Mouse (Mus musculus) kidney, postnatal 14 days (tissue): ENCODE data around the gene Tex45.

ENCODE experiments used
- DNase-seq: peaks from one replicate; pipeline ENCODE4 v3.0.0; 2022; ENCODE audit warnings: mixed read lengths

Gene Tex45

DNA sequence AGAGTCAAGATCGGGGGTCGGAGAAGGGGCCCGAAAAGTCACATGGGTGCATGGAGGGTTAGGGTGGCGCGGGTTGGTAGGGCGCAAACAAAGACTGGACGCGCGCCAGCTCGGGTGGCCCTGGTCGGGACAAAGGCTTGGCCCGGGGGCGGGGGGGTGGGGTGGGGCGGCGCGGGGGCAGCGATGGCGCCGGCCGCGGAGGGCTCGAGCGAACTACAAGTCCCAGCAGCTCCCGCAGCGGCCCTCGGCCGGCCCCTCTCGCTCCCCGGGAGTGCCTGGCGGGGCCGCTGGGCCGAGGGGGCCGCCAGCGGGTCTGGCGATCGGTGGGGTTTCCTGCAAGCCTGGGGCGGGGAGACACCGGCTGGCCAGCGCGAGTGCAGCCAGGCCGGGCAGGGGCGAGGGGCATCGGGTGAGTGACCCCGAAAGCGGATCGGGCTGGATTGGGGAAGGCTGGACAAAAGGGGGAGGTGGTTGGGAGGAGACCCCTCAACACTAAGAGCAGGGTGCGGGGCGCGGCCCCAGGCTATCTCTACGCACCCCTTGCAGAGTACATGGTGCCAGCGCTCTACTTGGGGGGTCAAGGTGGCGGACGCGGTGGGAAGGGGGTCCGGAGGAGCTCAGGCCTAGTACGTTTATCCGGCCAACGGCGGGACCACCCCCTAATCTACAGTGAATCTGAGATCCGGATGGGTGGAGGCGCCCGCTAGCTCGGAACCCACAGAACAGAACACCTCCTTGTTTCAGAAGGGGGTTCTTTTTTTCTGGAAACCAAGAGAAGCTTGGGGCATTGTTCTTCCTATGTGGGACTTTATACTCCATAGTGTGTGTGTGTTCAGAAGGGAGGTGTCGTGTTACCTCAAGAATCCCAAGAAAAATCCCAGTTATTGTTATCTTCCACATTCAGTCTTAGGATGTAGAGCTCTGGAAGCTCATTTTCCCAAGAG, 22.5 kb downstream of the Tex45 start, which contains the start of gene Zfp358:
Gene Zfp358, plus strand, starts transcription at position 238 of the 944 bp plus-strand sequence.
- peak; percentile 87 for DNase-seq

- no peak for DNase-seq
These were observed 23.2 kb downstream of the Tex45 start for GRCm38 (mm10) chr8:3493845-3494208.

GRCm38 (mm10) chr8:3495578-3496427, 25.1 kb downstream of the Tex45 start:
- no peak for DNase-seq

DNA sequence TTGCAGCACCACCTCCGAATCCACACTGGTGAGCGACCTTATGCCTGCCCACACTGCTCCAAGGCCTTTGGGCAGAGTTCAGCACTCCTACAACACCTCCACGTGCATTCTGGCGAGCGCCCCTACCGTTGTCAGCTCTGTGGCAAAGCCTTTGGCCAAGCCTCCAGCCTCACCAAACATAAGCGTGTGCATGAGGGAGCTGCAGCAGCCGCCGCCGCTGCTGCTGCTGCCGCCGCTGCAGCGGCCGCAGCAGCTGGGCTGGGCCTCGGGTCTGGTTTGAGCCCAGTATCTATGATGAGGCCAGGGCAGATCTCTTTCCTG, 25.7 kb downstream of the Tex45 start:
- DNase-seq, result no peak

GRCm38 (mm10) chr8:3498583-3498982, 27.9 kb downstream of the Tex45 start:
- DNase-seq, result no peak

DNA sequence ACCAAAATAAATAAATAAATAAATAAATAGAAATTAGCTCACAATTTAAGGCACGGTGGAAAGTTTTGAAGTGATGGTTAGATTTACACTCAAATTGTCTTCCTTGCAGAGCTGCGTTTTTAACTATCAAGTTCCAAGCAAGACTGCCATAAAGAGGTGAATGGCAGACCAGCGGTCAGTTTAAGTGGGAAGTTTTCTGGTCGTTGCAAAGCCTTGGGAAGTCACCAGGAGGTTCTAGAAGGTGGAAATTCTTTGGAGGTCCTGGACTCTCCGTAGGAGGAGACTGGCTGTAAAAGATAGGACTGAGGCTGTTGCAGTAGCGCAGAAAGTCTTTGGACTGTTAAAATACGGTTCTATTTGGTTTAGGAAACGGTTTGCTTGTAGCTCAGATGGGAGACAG, 29.1 kb downstream of the Tex45 start:
- DNase-seq, result no peak

- DNase-seq, result peak; percentile 99
These were observed 29.8 kb downstream of the Tex45 start, which contains the start of gene Mcoln1 for GRCm38 (mm10) chr8:3500235-3501090. TSS of gene Mcoln1 (plus strand) at chr8:3500457.

DNA sequence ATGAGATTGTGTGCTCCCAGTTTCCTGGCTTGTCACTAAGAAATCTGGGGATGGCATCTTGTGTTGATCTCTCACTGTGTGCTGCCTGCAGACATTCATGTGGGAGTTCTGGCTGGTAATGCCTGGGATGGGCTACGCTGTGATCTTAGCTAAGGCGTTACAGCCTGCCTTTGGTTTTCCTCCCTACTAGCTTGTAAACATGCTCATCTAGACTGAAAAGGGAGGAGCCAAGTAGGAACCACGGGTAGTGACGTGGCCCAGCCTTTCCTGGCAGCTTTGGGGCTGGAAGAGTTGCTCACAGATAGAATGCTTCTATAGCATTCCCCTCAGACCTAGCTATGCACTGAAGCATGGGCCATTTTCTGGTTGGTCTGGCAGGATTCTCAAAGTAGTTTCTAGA, 31.6 kb downstream of the Tex45 start:
- no peak for DNase-seq

DNA sequence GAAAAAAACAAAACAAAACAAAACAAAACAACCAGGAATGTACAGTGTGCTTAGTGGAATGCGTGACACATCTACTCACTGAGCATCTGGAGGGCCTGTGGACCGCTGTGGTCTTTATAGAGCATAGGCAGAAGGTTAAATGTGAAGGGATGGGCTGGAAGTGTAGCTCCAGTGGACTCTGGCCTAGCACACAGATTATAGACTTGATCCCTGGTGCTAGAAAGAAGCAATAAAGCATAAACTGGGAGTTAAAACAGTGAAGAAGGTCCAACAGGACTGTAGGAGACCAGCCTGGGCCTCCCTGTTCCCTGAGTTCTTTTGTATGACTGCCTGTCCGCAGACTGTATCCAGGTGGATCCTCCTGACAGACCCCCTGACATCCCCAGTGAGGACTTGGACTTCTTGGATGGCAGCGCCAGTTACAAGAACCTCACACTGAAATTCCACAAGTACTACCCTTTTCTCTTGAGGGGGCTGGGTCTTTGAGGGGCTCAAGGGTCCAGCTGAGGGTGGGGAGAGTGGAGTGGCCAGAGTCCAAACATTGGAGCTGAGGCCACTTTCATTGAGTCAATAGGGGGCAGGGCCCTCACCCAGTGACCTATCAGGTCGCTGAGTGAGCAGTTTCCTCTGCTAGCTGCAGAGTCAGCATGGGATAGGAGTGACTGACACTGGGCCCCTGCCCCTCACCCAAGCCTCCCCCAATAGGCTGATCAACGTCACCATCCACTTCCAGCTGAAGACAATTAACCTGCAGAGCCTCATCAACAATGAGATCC, 37.5 kb downstream of the Tex45 start:
- no peak for DNase-seq

DNA sequence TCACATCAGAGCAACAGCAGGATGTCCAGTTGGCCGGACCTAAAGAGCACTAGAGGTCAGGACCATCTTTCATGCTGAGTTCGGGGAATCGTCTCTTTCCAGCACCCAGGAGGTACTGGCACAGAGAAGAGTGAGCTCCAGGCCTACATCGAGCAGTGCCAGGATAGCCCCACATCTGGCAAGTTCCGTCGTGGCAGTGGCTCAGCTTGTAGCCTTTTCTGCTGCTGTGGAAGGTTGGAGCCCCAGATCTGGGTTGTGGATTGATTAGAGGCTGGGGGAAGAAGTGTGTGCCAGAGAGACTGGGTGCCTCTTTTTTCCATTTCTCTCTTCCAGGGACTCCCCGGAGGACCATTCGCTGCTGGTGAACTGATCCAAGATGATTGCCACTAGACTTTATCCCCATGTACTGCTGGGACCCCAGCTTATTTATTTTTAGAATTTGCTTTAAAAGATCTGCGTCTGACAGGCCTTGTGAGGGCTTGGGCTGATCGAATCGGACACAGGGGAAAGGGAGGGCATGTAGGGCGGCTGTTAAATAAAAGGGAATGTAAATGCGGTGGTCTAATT, 44.1 kb downstream of the Tex45 start:
- DNase-seq, result no peak

DNA sequence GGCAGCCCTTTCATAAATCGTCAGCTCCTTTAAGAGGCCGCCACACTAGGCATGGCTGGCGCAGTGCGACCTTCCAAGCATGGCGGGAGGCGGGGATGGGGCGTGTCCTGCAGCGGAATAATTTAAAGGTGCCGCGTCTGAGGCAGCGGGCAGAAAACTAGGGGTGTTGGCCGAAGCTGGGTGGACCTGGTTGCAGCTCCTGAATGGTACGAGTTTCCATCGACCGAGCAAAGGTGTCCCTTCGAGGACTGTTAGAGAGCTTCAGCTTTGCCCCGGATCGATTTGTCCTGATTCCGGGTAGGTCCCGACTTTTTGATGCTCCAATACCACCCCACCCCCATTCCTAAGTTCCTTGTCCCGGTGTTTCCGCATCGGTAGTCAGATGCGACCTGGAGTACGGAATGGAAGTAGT, 44.6 kb downstream of the Tex45 start, which contains the start of gene Pnpla6:
Gene Pnpla6, plus strand, starts transcription at position 125 of the 412 bp plus-strand sequence.
- DNase-seq, result peak; percentile 93

GRCm38 (mm10) chr8:3515771-3516417, 45.2 kb downstream of the Tex45 start:
- DNase-seq, result peak; percentile 78

DNA sequence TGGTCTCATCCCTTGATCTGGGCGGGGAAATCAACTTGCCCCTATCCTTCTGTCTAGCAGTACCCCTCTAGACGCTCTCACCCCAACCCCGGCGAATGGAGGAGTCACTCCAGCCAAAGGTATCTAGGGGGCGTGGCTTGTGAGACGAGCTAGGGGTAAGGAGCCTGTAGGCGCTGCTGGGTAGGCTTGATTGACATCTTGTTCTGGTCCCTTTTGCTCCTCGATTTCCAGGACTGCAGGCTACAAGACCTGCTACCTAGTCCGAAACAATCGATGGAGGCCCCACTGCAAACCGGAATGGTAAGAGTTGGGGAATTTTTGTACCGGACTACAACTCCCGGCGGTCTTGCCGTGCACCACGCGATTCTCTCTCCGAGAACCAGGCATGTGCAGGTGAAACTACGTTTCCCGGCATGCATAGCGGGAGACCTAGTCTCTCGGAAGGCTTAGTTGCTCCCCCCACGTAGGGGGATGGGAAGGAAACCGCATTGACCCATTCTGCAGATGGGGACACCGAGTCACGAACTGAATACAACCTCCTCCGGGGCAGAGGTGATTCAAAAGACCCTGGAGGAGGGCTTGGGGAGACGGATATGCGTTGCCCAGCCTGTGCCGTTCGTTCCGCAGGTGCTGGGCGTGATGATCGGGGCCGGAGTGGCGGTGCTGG, 45.9 kb downstream of the Tex45 start:
- DNase-seq, result peak; percentile 96

DNA sequence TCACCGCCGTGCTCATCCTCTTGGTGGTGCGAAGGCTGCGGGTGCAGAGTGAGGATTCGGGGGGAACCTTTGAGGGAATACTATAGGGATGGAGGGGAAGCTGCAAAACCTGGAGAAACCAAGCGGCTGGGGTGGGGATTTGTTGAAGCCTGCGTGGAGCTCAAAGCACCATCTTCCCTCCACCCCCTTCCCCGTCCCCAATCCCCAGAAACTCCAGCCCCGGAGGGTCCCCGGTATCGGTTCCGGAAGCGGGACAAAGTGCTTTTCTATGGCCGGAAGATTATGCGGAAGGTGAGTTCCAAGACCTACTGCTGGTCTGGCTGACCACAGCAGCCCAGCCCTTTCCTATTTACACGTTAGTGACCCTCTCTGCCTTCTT, 46.4 kb downstream of the Tex45 start:
- DNase-seq, result peak; percentile 50

- DNase-seq, result no peak
These were observed 51.5 kb downstream of the Tex45 start for GRCm38 (mm10) chr8:3522007-3522697.

- DNase-seq, result no peak
These were observed 60.2 kb downstream of the Tex45 start for GRCm38 (mm10) chr8:3530816-3531215.

DNA sequence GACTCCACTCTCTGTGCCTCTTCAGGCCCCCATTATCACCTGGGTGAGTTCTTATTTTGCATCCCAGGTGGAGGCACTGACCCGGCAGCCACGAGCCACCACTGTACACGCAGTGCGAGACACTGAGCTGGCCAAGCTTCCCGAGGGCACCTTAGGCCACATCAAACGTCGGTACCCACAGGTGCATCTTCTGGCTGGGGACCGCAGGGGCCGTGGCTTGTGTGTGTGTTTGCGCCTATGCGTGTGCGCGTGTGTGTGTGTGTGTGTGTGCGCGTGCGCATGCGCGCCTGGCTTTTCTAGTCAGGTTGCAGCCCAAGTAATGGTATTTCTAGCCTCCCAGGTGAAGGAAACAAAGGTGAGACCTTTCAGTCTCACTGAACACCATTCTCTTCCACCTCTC, 61.3 kb downstream of the Tex45 start:
- DNase-seq, result no peak

GRCm38 (mm10) chr8:3536053-3536841, 65.6 kb downstream of the Tex45 start:
- DNase-seq, result no peak
